Mouse (Mus musculus) testis, adult 2 months (tissue): ENCODE results near the gene Mei1.

Experiments used
- CTCF ChIP-seq: fragments of 200-500 bp; IDR thresholded peaks from 2 replicates; pipeline ENCODE4 v1.5.1; 2012; ENCODE audit warnings: low read depth, mild to moderate bottlenecking, inconsistent platforms, low read length, moderate library complexity; ENCODE audit not compliant: control insufficient read depth, insufficient read depth, insufficient replicate concordance
- POLR2A ChIP-seq: fragments of 200-500 bp; IDR thresholded peaks from 2 replicates; pipeline ENCODE4 v1.6.1; 2012; ENCODE audit warnings: low read depth, mild to moderate bottlenecking, inconsistent platforms, low read length, moderate library complexity; ENCODE audit not compliant: control insufficient read depth

DNA sequence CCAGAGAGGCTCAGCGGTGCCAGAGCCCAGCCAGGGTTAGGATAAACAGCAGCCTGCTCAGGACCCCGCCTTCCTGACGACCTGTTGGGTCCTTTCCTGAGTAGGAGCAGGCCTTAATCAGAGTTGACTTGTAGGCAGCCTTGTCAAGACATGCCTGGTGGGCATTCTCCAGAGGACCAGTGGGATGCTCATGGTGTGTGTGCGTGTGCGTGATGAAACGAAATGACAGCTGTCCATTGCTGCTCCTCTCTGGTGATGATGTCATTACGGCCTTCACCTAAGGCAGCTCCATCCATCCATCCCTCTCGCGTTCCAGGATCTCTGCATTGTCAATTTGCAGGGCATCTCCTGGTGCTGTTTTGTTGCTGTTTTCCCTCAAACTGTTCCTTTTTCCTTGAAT, 89.7 kb downstream of the Mei1 start:
- TF ChIP-seq CTCF (no peak), POLR2A (no peak)
